Mouse (Mus musculus) erythroblast, embryonic 14.5 days (primary cell): ENCODE results near the gene Chst11.

Experiments used
- GATA1 ChIP-seq: IDR thresholded peaks from 2 replicates; pipeline ENCODE4 v1.6.1; 2012; ENCODE audit warnings: low read length, inconsistent platforms, mixed read lengths
- TAL1 ChIP-seq: IDR thresholded peaks from 3 replicates; pipeline ENCODE4 v1.6.1; 2012; ENCODE audit warnings: low read length, inconsistent platforms, mixed read lengths

GRCm38 (mm10) chr10:83090185-83090584 is 104.9 kb downstream of the Chst11 start:
- TF ChIP-seq GATA1: no peak
- TF ChIP-seq TAL1: no peak
